ENCODE assay signal across 25 mouse cellular contexts in the genomic region with DNA sequence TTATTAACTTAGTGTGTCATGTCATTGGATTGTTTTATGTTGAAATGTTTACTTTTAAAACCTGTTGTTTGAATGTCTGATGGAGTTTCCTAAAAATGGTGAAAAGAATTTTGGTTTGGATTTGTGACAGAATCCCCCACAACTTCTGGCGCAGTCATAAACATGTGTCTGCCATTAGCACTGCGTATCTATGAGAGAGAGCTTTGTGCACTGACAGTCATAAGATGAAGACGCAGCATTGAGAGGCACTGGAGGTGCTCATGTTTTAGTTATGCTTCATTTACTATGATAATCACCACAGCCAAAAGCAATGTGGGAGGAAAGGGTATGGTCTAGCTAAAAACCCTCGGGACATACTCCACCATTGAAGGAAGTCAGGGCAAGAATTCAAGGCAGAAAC. TPM values are rescaled to one million over a fixed set of nuclear protein-coding genes. Genes with fewer than 3 reads are reported as not detected.
DNase-seq lines count a peak whose midpoint lies in the region; ATAC-seq lines count a peak whose summit lies in the region.
"Had no signal": no experiment of that assay in that cellular context is flagged by ENCODE, and none has a peak within 500 bp of the region (broad histone marks: within the 10 kb centered on the region; RNA-seq: fewer than 3 reads in every experiment).

No protein-coding gene starts in this region.

- no peak overlapping the region for H3K4me2 ChIP-seq in midbrain, embryonic 13.5 days (replicated peaks)
- no peak overlapping the region for H3K4me2 ChIP-seq in midbrain, embryonic 16.5 days (ENCODE audit: low read length)
- H3K4me2 ChIP-seq: embryonic facial prominence, embryonic 12.5 days; forebrain, embryonic 12.5 days; forebrain, embryonic 15.5 days; heart, embryonic 12.5 days; heart, embryonic 15.5 days had no signal

- no peaks in the 10 kb centered on the region for H3K27me3 ChIP-seq in midbrain, embryonic 13.5 days
- H3K27me3 ChIP-seq in midbrain, embryonic 10.5 days (ENCODE audit: low read depth, poor library complexity, severe bottlenecking): no peaks in the 10 kb centered on the region
- H3K27me3 ChIP-seq in midbrain, embryonic 16.5 days (ENCODE audit: control insufficient read depth, insufficient read depth, low read depth, low read length): no peaks in the 10 kb centered on the region
- H3K27me3 ChIP-seq: embryonic facial prominence, embryonic 12.5 days; forebrain, embryonic 12.5 days; forebrain, embryonic 15.5 days; heart, embryonic 12.5 days; heart, embryonic 15.5 days had no signal

- H3K4me1 ChIP-seq in midbrain, embryonic 13.5 days (replicated peaks): no peaks in the 10 kb centered on the region
- no peaks in the 10 kb centered on the region for H3K4me1 ChIP-seq in midbrain, embryonic 10.5 days
- 0 out of 2 replicates have a peak, but pooled peaks cover 2% of the 10 kb centered on the region for H3K4me1 ChIP-seq in midbrain, embryonic 16.5 days (ENCODE audit: control insufficient read depth, insufficient read depth, low read length)
- H3K4me1 ChIP-seq: embryonic facial prominence, embryonic 12.5 days; forebrain, embryonic 12.5 days; forebrain, embryonic 15.5 days; heart, embryonic 12.5 days; heart, embryonic 15.5 days had no signal

- no peak overlapping the region for H3K4me3 ChIP-seq in midbrain, embryonic 13.5 days (replicated peaks)
- no peak overlapping the region for H3K4me3 ChIP-seq in midbrain, embryonic 10.5 days
- H3K4me3 ChIP-seq in midbrain, embryonic 16.5 days (ENCODE audit: low read depth, low read length): no peak overlapping the region
- H3K4me3 ChIP-seq: embryonic facial prominence, embryonic 12.5 days; erythroblast, embryonic 14.5 days; forebrain, embryonic 12.5 days; forebrain, embryonic 15.5 days; heart, embryonic 12.5 days; heart, embryonic 15.5 days had no signal

- no peaks in the 10 kb centered on the region for H3K9me3 ChIP-seq in midbrain, embryonic 13.5 days
- no peaks in the 10 kb centered on the region for H3K9me3 ChIP-seq in midbrain, embryonic 10.5 days (replicated peaks)
- no peaks in the 10 kb centered on the region for H3K9me3 ChIP-seq in midbrain, embryonic 16.5 days (replicated peaks; ENCODE audit: control insufficient read depth, low read length, poor library complexity, severe bottlenecking)
- H3K9me3 ChIP-seq: embryonic facial prominence, embryonic 12.5 days; forebrain, embryonic 12.5 days; forebrain, embryonic 15.5 days; heart, embryonic 12.5 days; heart, embryonic 15.5 days had no signal

- no peak overlapping the region for H3K9ac ChIP-seq in midbrain, embryonic 13.5 days (replicated peaks)
- H3K9ac ChIP-seq in midbrain, embryonic 16.5 days (ENCODE audit: low read depth, low read length): no peak overlapping the region
- H3K9ac ChIP-seq: embryonic facial prominence, embryonic 12.5 days; forebrain, embryonic 12.5 days; forebrain, embryonic 15.5 days; heart, embryonic 12.5 days; heart, embryonic 15.5 days had no signal

- H3K36me3 ChIP-seq in midbrain, embryonic 13.5 days: no peaks in the 10 kb centered on the region
- no peaks in the 10 kb centered on the region for H3K36me3 ChIP-seq in midbrain, embryonic 10.5 days
- H3K36me3 ChIP-seq in midbrain, embryonic 16.5 days (ENCODE audit: control insufficient read depth, insufficient read depth, low read length): no peaks in the 10 kb centered on the region
- H3K36me3 ChIP-seq: embryonic facial prominence, embryonic 12.5 days; forebrain, embryonic 12.5 days; forebrain, embryonic 15.5 days; heart, embryonic 12.5 days; heart, embryonic 15.5 days had no signal

- no peak for DNase-seq in midbrain, embryonic 10.5 days (ENCODE audit: low spot score)
- peak; percentile 4 for DNase-seq in retina, postnatal 1 day
- no peak for DNase-seq in retina, embryonic 14.5 days (ENCODE audit: low spot score)
- no peak for DNase-seq in heart, postnatal 4 days
- DNase-seq: adrenal gland, postnatal 10 days; adrenal gland, postnatal 36 days; cerebellum, adult 18-20 months; cerebellum, adult 9-10 months; cerebellum, postnatal 14 days; gastrocnemius, postnatal 25 days; heart, adult 18-20 months; heart, postnatal 10 days; heart, postnatal 36 days had no signal

- 59% methylated on average over 4 of the region's 4 CpGs for WGBS in midbrain, embryonic 13.5 days
- 84% methylated on average over 4 of the region's 4 CpGs for WGBS in midbrain, embryonic 10.5 days
- WGBS in midbrain, embryonic 16.5 days: 51% methylated on average over 4 of the region's 4 CpGs

- ATAC-seq in midbrain, embryonic 13.5 days: 0 out of 2 replicates have a peak, but pooled peaks have one; percentile 37
- ATAC-seq in midbrain, embryonic 16.5 days: peak; percentile 14; the same call in 1 of the 2 replicates
- ATAC-seq: CD4-positive, CD25-positive, alpha-beta regulatory T cell, adult 4 months; forebrain, embryonic 15.5 days; hindbrain, embryonic 16.5 days had no signal

- no peak overlapping the region for H3K27ac ChIP-seq in midbrain, embryonic 13.5 days
- no peak overlapping the region for H3K27ac ChIP-seq in midbrain, embryonic 10.5 days (replicated peaks)
- H3K27ac ChIP-seq in midbrain, embryonic 16.5 days (ENCODE audit: low read length): no peak overlapping the region
- H3K27ac ChIP-seq: embryonic facial prominence, embryonic 12.5 days; forebrain, embryonic 12.5 days; forebrain, embryonic 15.5 days; heart, embryonic 15.5 days had no signal

RNA-seq across cellular contexts. Expression of gene Kcnh8, which starts 30.3 kb away (rescaled TPM):
- 5.5 and 6.0 TPM in 2 replicates for polyA plus RNA-seq in midbrain, embryonic 13.5 days (2015; fragmentation: Nextera tagmentation; extraction: Ambion mirVana)
- polyA plus RNA-seq in midbrain, embryonic 10.5 days (2016; fragmentation: Nextera tagmentation; extraction: Ambion mirVana): 0.64 and 1.4 TPM in 2 replicates
- 4.7 and 6.6 TPM in 2 replicates for polyA plus RNA-seq in midbrain, embryonic 16.5 days (2015; fragmentation: Nextera tagmentation; extraction: Ambion mirVana)
- total RNA-seq in heart, postnatal 4 days (2021): not detected
- total RNA-seq: gastrocnemius, postnatal 25 days; heart, adult 18-20 months; heart, postnatal 36 days; MEL had no signal
- polyA plus RNA-seq: C2C12; CD4-positive, CD25-positive, alpha-beta regulatory T cell, adult 4 months; erythroblast, embryonic 14.5 days; heart, embryonic 12.5 days; heart, embryonic 15.5 days had no signal
